Mouse (Mus musculus): ENCODE data around the gene Hnf1a.

- TF ChIP-seq CTCF (IDR thresholded peaks at IDR 0.05; ENCODE audit: low read depth, low read length) (no peak), TAL1 (conservative IDR thresholded peaks at IDR 0.05; ENCODE audit: low read depth, low read length) (no peak), GATA1 (IDR thresholded peaks at IDR 0.05; ENCODE audit: borderline replicate concordance, low read length) (no peak), POLR2AphosphoS5 (IDR thresholded peaks at IDR 0.05; ENCODE audit: insufficient replicate concordance, low read depth, low read length) (no peak)
Measured at GRCm38 (mm10) chr5:114950669-114951068, 20.2 kb downstream of the Hnf1a start.

All from G1E (cell line).